Mouse (Mus musculus): Measurements from ENCODE around the gene Ugt1a9. TPM values are rescaled to one million over a fixed set of nuclear protein-coding genes. Genes with fewer than 3 reads are reported as not detected.
"Not testable (repeated sequence)": the region's sequence is repeated elsewhere in the genome, so short reads cannot be mapped to it uniquely, and the experiment has no call there.

Ugt1a9 gene
- polyA plus RNA-seq, 1 experiment from 2014 or later = not detected

GRCm38 (mm10) chr1:88219054-88219453 lies 148.5 kb downstream of the Ugt1a9 start:
- H3K4me3 ChIP-seq (ENCODE audit: low read length) = no peak overlapping the region
- H3K4me1 ChIP-seq (replicated peaks; ENCODE audit: control insufficient read depth, insufficient read depth, low read length) = no peaks in the 10 kb centered on the region
- ATAC-seq (ENCODE audit: low read depth) = no peak
- H3K9me3 ChIP-seq (ENCODE audit: control insufficient read depth, low read length) = peaks cover 31% of the 10 kb centered on the region
- H3K4me2 ChIP-seq (ENCODE audit: low read depth, low read length) = no peak overlapping the region
- H3K9ac ChIP-seq (ENCODE audit: low read length) = no peak overlapping the region
- no peak overlapping the region for H3K27ac ChIP-seq (ENCODE audit: low read length)
- H3K36me3 ChIP-seq (ENCODE audit: control insufficient read depth, insufficient read depth, low read length) = no peaks in the 10 kb centered on the region
- no peaks in the 10 kb centered on the region for H3K27me3 ChIP-seq (ENCODE audit: control insufficient read depth, insufficient read depth, low read depth, low read length)
- 11% methylated on average over 1 of the region's 1 CpGs for WGBS

- no peaks in the 10 kb centered on the region for H3K4me1 ChIP-seq (replicated peaks; ENCODE audit: control insufficient read depth, insufficient read depth, low read length)
- no peak overlapping the region for H3K27ac ChIP-seq (ENCODE audit: low read length)
- no peak overlapping the region for H3K9ac ChIP-seq (ENCODE audit: low read length)
- no peak for ATAC-seq (ENCODE audit: low read depth)
- H3K27me3 ChIP-seq (ENCODE audit: control insufficient read depth, insufficient read depth, low read depth, low read length) = no peaks in the 10 kb centered on the region
- H3K9me3 ChIP-seq (ENCODE audit: control insufficient read depth, low read length) = peaks cover 22% of the 10 kb centered on the region
- H3K4me3 ChIP-seq (ENCODE audit: low read length) = no peak overlapping the region
- H3K36me3 ChIP-seq (ENCODE audit: control insufficient read depth, insufficient read depth, low read length) = no peaks in the 10 kb centered on the region
- no peak overlapping the region for H3K4me2 ChIP-seq (ENCODE audit: low read depth, low read length)
Measured at GRCm38 (mm10) chr1:88220336-88220735, 149.7 kb downstream of the Ugt1a9 start.

- 38% methylated on average over 2 of the region's 2 CpGs for WGBS
- Histone ChIP-seq H3K4me2 (ENCODE audit: low read depth, low read length) (no peak overlapping the region), H3K36me3 (ENCODE audit: control insufficient read depth, insufficient read depth, low read length) (no peaks in the 10 kb centered on the region), H3K4me1 (replicated peaks; ENCODE audit: control insufficient read depth, insufficient read depth, low read length) (no peaks in the 10 kb centered on the region), H3K4me3 (ENCODE audit: low read length) (no peak overlapping the region), H3K27me3 (ENCODE audit: control insufficient read depth, insufficient read depth, low read depth, low read length) (no peaks in the 10 kb centered on the region), H3K27ac (ENCODE audit: low read length) (no peak overlapping the region), H3K9me3 (ENCODE audit: control insufficient read depth, low read length) (peaks cover 21% of the 10 kb centered on the region), H3K9ac (ENCODE audit: low read length) (no peak overlapping the region)
- ATAC-seq (ENCODE audit: low read depth) = no peak
Measured at GRCm38 (mm10) chr1:88222216-88222615, 151.6 kb downstream of the Ugt1a9 start.

- peaks cover 18% of the 10 kb centered on the region for H3K9me3 ChIP-seq (ENCODE audit: control insufficient read depth, low read length)
- not testable (repeated sequence) for ATAC-seq (ENCODE audit: low read depth); H3K27me3 ChIP-seq (ENCODE audit: control insufficient read depth, insufficient read depth, low read depth, low read length); H3K27ac ChIP-seq (ENCODE audit: low read length); H3K4me2 ChIP-seq (ENCODE audit: low read depth, low read length); H3K9ac ChIP-seq (ENCODE audit: low read length); H3K4me1 ChIP-seq (replicated peaks; ENCODE audit: control insufficient read depth, insufficient read depth, low read length); H3K36me3 ChIP-seq (ENCODE audit: control insufficient read depth, insufficient read depth, low read length); H3K4me3 ChIP-seq (ENCODE audit: low read length)
Measured at GRCm38 (mm10) chr1:88223011-88223515, 152.5 kb downstream of the Ugt1a9 start.

- Histone ChIP-seq H3K4me3 (ENCODE audit: low read length) (no peak overlapping the region), H3K9ac (ENCODE audit: low read length) (no peak overlapping the region), H3K9me3 (ENCODE audit: control insufficient read depth, low read length) (peaks cover 24% of the 10 kb centered on the region), H3K4me2 (ENCODE audit: low read depth, low read length) (no peak overlapping the region), H3K4me1 (replicated peaks; ENCODE audit: control insufficient read depth, insufficient read depth, low read length) (no peaks in the 10 kb centered on the region), H3K36me3 (ENCODE audit: control insufficient read depth, insufficient read depth, low read length) (no peaks in the 10 kb centered on the region), H3K27me3 (ENCODE audit: control insufficient read depth, insufficient read depth, low read depth, low read length) (no peaks in the 10 kb centered on the region), H3K27ac (ENCODE audit: low read length) (no peak overlapping the region)
- ATAC-seq (ENCODE audit: low read depth) = no peak
- 36% methylated on average over 1 of the region's 1 CpGs for WGBS
Measured at GRCm38 (mm10) chr1:88223591-88223990, 153.0 kb downstream of the Ugt1a9 start.

GRCm38 (mm10) chr1:88224029-88224776 lies 153.6 kb downstream of the Ugt1a9 start:
- no peaks in the 10 kb centered on the region for H3K4me1 ChIP-seq (replicated peaks; ENCODE audit: control insufficient read depth, insufficient read depth, low read length)
- H3K4me3 ChIP-seq (ENCODE audit: low read length) = no peak overlapping the region
- WGBS = 63% methylated on average over 2 of the region's 2 CpGs
- H3K4me2 ChIP-seq (ENCODE audit: low read depth, low read length) = no peak overlapping the region
- no peaks in the 10 kb centered on the region for H3K27me3 ChIP-seq (ENCODE audit: control insufficient read depth, insufficient read depth, low read depth, low read length)
- H3K36me3 ChIP-seq (ENCODE audit: control insufficient read depth, insufficient read depth, low read length) = no peaks in the 10 kb centered on the region
- no peak overlapping the region for H3K9ac ChIP-seq (ENCODE audit: low read length)
- ATAC-seq (ENCODE audit: low read depth) = no peak
- no peak overlapping the region for H3K27ac ChIP-seq (ENCODE audit: low read length)
- H3K9me3 ChIP-seq (ENCODE audit: control insufficient read depth, low read length) = peaks cover 24% of the 10 kb centered on the region

- not testable (repeated sequence) for H3K27ac ChIP-seq (ENCODE audit: low read length); H3K36me3 ChIP-seq (ENCODE audit: control insufficient read depth, insufficient read depth, low read length); H3K9ac ChIP-seq (ENCODE audit: low read length); H3K4me3 ChIP-seq (ENCODE audit: low read length); H3K4me1 ChIP-seq (replicated peaks; ENCODE audit: control insufficient read depth, insufficient read depth, low read length); H3K27me3 ChIP-seq (ENCODE audit: control insufficient read depth, insufficient read depth, low read depth, low read length); H3K4me2 ChIP-seq (ENCODE audit: low read depth, low read length); ATAC-seq (ENCODE audit: low read depth)
- WGBS = 37% methylated on average over 2 of the region's 2 CpGs
- H3K9me3 ChIP-seq (ENCODE audit: control insufficient read depth, low read length) = peaks cover 35% of the 10 kb centered on the region
Measured at GRCm38 (mm10) chr1:88225301-88225700, 154.7 kb downstream of the Ugt1a9 start.

- Histone ChIP-seq H3K9me3 (ENCODE audit: control insufficient read depth, low read length) (peaks cover 39% of the 10 kb centered on the region), H3K9ac (ENCODE audit: low read length) (no peak overlapping the region)
Measured at GRCm38 (mm10) chr1:88225741-88226140, 155.1 kb downstream of the Ugt1a9 start.

GRCm38 (mm10) chr1:88226670-88227379 lies 156.2 kb downstream of the Ugt1a9 start, which contains the start of gene Mroh2a:
Gene Mroh2a, plus strand, starts transcription at chr1:88226986.
- 46% methylated on average over 5 of the region's 5 CpGs for WGBS
- Histone ChIP-seq H3K9me3 (ENCODE audit: control insufficient read depth, low read length) (peaks cover 50% of the 10 kb centered on the region), H3K4me2 (ENCODE audit: low read depth, low read length) (no peak within 1 kb of the TSS), H3K9ac (ENCODE audit: low read length) (no peak within 1 kb of the TSS), H3K27ac (ENCODE audit: low read length) (no peak within 1 kb of the TSS), H3K36me3 (ENCODE audit: control insufficient read depth, insufficient read depth, low read length) (no peaks in the 10 kb centered on the region), H3K27me3 (ENCODE audit: control insufficient read depth, insufficient read depth, low read depth, low read length) (no peaks in the 10 kb centered on the region), H3K4me1 (replicated peaks; ENCODE audit: control insufficient read depth, insufficient read depth, low read length) (no peaks in the 10 kb centered on the region), H3K4me3 (ENCODE audit: low read length) (no peak within 1 kb of the TSS)
- ATAC-seq (ENCODE audit: low read depth) = no peak

More at GRCm38 (mm10) chr1:88225741-88226140, 155.1 kb downstream of the Ugt1a9 start:
- Histone ChIP-seq H3K4me2 (ENCODE audit: low read depth, low read length) (no peak overlapping the region), H3K36me3 (ENCODE audit: control insufficient read depth, insufficient read depth, low read length) (no peaks in the 10 kb centered on the region), H3K27ac (ENCODE audit: low read length) (no peak overlapping the region), H3K4me1 (replicated peaks; ENCODE audit: control insufficient read depth, insufficient read depth, low read length) (no peaks in the 10 kb centered on the region), H3K4me3 (ENCODE audit: low read length) (no peak overlapping the region), H3K27me3 (ENCODE audit: control insufficient read depth, insufficient read depth, low read depth, low read length) (no peaks in the 10 kb centered on the region)
- no peak for ATAC-seq (ENCODE audit: low read depth)
